ENCODE assay signal across 8 mouse cellular contexts in genomic region chr9:64737406-64738201, GRCm38 (mm10). TPM values are rescaled to one million over a fixed set of nuclear protein-coding genes. Genes with fewer than 3 reads are reported as not detected.
DNase-seq lines count a peak whose midpoint lies in the region; ATAC-seq lines count a peak whose summit lies in the region.

Gene Rab11a (minus strand): TSS chr9:64737758.

- DNase-seq in adrenal gland, adult (ENCODE audit: inconsistent age in 2 of 2, low spot score in 1 of 2), result peak; percentile 97 to 99
- DNase-seq in embryo, embryonic 10.5 days (ENCODE audit: low spot score), result peak; percentile 95
- DNase-seq in gastrocnemius, postnatal 14 days, result peak; percentile 97
- DNase-seq in left cerebral cortex, postnatal 10 days (ENCODE audit: extremely low spot score in 1 of 2, low spot score in 2 of 2), result peak; percentile 94 to 99
- peak; percentile 95 for DNase-seq in right cerebral cortex, postnatal 25 days
- DNase-seq in urinary bladder, postnatal 4 days (ENCODE audit: low spot score in 2 of 2), result peak; percentile 93 to 97

- intact Hi-C loops in gastrocnemius, postnatal 14 days (cut with DNase I; ENCODE audit: low total_unique reads), result no loop called here
- intact Hi-C loops in left cerebral cortex, postnatal 10 days (cut with DNase I), result loop anchor here (5.0 kb wide), 1 partner anchor 395 kb away; the partner anchor contains the start of gene Dis3l

- peak; percentile 84 for ATAC-seq in inflammation-experienced regulatory T-cells, adult 6 months
- ATAC-seq in megakaryocyte-erythroid progenitor cell, adult 5-6 weeks (replicated peaks; ENCODE audit: low FRiP score, low TSS enrichment, poor library complexity, severe bottlenecking), result peak; percentile 96

RNA-seq across cellular contexts. Expression of gene Rab11a, which starts in this region (rescaled TPM):
- total RNA-seq in gastrocnemius, postnatal 14 days (2021), result 100 to 1,000 TPM; 116 to 134 TPM
- 100 to 1,000 TPM; 214 to 310 (median 217) TPM for polyA plus RNA-seq in inflammation-experienced regulatory T-cells, adult 6 months (2017; shearing (Covaris generic))
- total RNA-seq in left cerebral cortex, postnatal 10 days (2021), result 100 to 1,000 TPM; 389 to 433 TPM
- total RNA-seq in megakaryocyte-erythroid progenitor cell, adult 5-6 weeks (2014; fragmentation: Nextera tagmentation), result 64.7 and 115 TPM in 2 replicates
- 82.7 and 113 TPM in 2 replicates for total RNA-seq in megakaryocyte-erythroid progenitor cell, adult 5-6 weeks (2017)

Comparison
In these comparisons a context has a peak if more than half of its experiments do, and no peak if none do; other contexts are left out.
1. Peak in every context shown above with its lines: DNase-seq and ATAC-seq.